Mouse (Mus musculus): ENCODE data around the gene Gclc. TPM values are rescaled to one million over a fixed set of nuclear protein-coding genes. Genes with fewer than 3 reads are reported as not detected.

The Gclc gene
- polyA plus RNA-seq, 1 experiment from 2014 or later: 44.6 TPM

DNA sequence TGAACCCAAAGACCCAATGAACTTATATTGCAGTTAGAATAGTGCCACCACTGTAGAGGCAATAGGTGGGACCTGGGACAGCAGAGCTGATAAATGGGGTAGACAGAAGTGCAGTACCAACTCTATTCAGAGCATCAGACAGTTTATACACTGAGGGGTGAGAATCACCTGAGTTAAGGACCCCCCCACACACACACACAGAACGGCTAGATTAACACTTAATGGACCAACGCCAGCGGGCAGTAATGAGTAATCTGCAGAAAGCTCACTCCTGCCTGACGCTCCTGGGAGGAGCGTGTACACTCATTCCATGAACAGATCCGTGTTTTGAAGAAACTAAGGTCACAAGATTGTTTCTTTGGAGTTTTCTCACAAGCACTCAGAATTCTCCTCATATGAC lies 5.4 kb downstream of the Gclc start:
- WGBS: 59% methylated on average over 6 of the region's 6 CpGs
- Histone ChIP-seq H3K4me1 (replicated peaks; ENCODE audit: insufficient read depth, low read length) (0 out of 2 replicates have a peak, but pooled peaks cover 2% of the 10 kb centered on the region), H3K9me3 (replicated peaks; ENCODE audit: low read length) (no peaks in the 10 kb centered on the region), H3K36me3 (ENCODE audit: insufficient read depth, low read length) (0 out of 2 replicates have a peak, but pooled peaks cover 11% of the 10 kb centered on the region), H3K4me3 (replicated peaks; ENCODE audit: low read depth, low read length) (no peak overlapping the region), H3K4me2 (ENCODE audit: low read length) (no peak overlapping the region), H3K9ac (ENCODE audit: low read depth, low read length) (no peak overlapping the region), H3K27ac (no peak overlapping the region), H3K27me3 (ENCODE audit: insufficient read depth, low read length) (no peaks in the 10 kb centered on the region)
- TF ChIP-seq CTCF (IDR thresholded peaks at IDR 0.05; ENCODE audit: low read depth): peak; percentile 17; the same call in 1 of the 2 replicates
- no peak for ATAC-seq (replicated peaks; ENCODE audit: low FRiP score, low read depth)
- DNase-seq (ENCODE audit: low spot score): no peak

DNA sequence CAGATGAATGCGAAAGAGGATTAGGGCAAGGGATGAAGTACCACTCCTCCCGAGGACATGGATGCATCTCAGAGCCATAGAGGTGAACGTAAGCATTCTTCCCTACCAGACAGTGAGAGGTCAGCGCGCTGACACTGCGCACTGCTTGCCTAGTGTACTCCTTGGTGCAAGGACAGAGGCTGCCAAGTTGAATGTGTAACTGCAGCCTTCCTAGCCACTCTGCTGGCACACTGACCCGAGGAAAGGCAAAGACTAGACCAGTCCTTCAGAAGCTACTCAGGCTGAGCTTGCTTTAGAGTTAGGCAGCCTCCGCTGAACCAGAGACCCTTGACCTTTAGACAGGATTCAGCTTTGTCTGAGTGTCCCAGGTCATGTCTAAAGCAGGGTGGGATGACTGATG lies 11.9 kb downstream of the Gclc start:
- Histone ChIP-seq H3K4me2 (ENCODE audit: low read length) (no peak overlapping the region), H3K9me3 (replicated peaks; ENCODE audit: low read length) (no peaks in the 10 kb centered on the region), H3K4me1 (replicated peaks; ENCODE audit: insufficient read depth, low read length) (no peaks in the 10 kb centered on the region), H3K9ac (ENCODE audit: low read depth, low read length) (no peak overlapping the region), H3K27ac (no peak overlapping the region), H3K4me3 (replicated peaks; ENCODE audit: low read depth, low read length) (no peak overlapping the region), H3K27me3 (ENCODE audit: insufficient read depth, low read length) (no peaks in the 10 kb centered on the region), H3K36me3 (ENCODE audit: insufficient read depth, low read length) (0 out of 2 replicates have a peak, but pooled peaks cover 11% of the 10 kb centered on the region)
- 78% methylated on average over 8 of the region's 8 CpGs for WGBS
- ATAC-seq (replicated peaks; ENCODE audit: low FRiP score, low read depth): no peak
- no peak for TF ChIP-seq CTCF (IDR thresholded peaks at IDR 0.05; ENCODE audit: low read depth)
- DNase-seq (ENCODE audit: low spot score): no peak

DNA sequence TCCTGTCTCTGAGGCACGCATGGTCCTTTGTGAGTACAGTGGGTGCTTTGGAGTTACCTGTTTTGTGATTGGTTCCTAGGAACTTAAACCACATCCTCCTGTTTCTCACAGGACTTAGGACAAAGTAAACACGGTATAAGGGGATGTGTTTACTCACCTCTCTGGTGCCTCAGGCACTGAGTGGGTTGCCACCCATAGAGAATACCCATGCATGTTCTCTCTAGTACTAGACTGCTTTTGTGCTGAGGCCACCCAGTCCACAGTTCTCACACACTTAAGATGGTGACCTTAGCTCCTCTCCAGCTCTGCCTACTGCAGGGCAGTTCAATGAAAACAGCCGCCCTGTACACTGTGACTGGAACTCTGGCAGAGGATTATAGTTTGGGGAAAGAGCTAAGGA lies 12.4 kb downstream of the Gclc start:
- no peaks in the 10 kb centered on the region for H3K27me3 ChIP-seq (ENCODE audit: insufficient read depth, low read length)
- H3K27ac ChIP-seq: no peak overlapping the region
- no peaks in the 10 kb centered on the region; the same call in 1 of the 2 replicates for H3K4me1 ChIP-seq (replicated peaks; ENCODE audit: insufficient read depth, low read length)
- no peak overlapping the region for H3K9ac ChIP-seq (ENCODE audit: low read depth, low read length)
- 0 out of 2 replicates have a peak, but pooled peaks cover 11% of the 10 kb centered on the region for H3K36me3 ChIP-seq (ENCODE audit: insufficient read depth, low read length)
- ATAC-seq (replicated peaks; ENCODE audit: low FRiP score, low read depth): no peak
- H3K4me2 ChIP-seq (ENCODE audit: low read length): no peak overlapping the region
- no peaks in the 10 kb centered on the region for H3K9me3 ChIP-seq (replicated peaks; ENCODE audit: low read length)
- TF ChIP-seq CTCF (IDR thresholded peaks at IDR 0.05; ENCODE audit: low read depth): no peak
- no peak for DNase-seq (ENCODE audit: low spot score)
- 73% methylated on average over 3 of the region's 3 CpGs for WGBS
- no peak overlapping the region for H3K4me3 ChIP-seq (replicated peaks; ENCODE audit: low read depth, low read length)

DNA sequence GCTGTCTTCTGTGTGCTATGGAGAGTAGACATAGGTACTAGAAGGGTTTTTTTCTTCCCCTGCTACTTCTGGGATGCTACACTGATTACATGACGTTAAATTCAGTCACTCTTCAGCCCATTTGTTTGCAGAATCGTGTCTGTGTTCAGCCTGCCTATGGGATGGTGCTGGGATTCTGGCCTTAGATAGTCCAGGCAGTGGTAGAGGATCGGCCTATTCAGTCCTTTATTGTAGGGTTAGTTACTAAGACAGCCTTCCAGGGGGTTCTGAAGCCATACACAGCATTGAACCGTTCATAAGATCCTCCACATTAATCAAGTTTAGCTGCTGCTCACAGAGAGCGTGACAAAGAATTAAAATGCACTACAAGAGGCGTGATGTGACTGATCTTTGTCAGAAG lies 16.6 kb downstream of the Gclc start:
- no peak for DNase-seq (ENCODE audit: low spot score)
- H3K27me3 ChIP-seq (ENCODE audit: insufficient read depth, low read length): no peaks in the 10 kb centered on the region
- peak overlapping the region; percentile 52 for H3K27ac ChIP-seq
- H3K9ac ChIP-seq (ENCODE audit: low read depth, low read length): no peak overlapping the region
- no peak overlapping the region for H3K4me2 ChIP-seq (ENCODE audit: low read length)
- no peaks in the 10 kb centered on the region for H3K9me3 ChIP-seq (replicated peaks; ENCODE audit: low read length)
- no peak overlapping the region for H3K4me3 ChIP-seq (replicated peaks; ENCODE audit: low read depth, low read length)
- H3K36me3 ChIP-seq (ENCODE audit: insufficient read depth, low read length): no peaks in the 10 kb centered on the region
- ATAC-seq (replicated peaks; ENCODE audit: low FRiP score, low read depth): no peak
- 72% methylated on average over 6 of the region's 6 CpGs for WGBS
- no peaks in the 10 kb centered on the region; the same call in 1 of the 2 replicates for H3K4me1 ChIP-seq (replicated peaks; ENCODE audit: insufficient read depth, low read length)
- no peak for TF ChIP-seq CTCF (IDR thresholded peaks at IDR 0.05; ENCODE audit: low read depth)

DNA sequence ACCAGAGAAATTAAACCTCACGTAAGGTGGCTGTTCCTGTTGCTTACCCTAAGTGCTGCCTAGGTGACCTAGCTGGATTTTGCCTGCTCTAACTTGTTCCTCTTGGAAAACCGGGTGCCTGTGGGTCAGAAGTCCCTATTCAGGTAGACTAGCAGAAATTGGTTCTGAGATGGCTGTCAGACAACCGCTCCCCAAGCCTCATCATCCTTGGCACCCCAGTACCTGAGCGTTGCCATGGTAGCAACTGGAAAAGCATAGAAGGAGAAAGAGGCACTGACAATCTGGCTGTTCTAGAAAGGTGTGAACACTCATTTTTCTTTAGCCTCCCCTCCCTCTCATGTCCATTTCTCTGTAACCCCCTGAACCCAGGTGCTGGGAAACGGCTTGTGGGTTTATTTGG lies 17.0 kb downstream of the Gclc start:
- Histone ChIP-seq H3K9me3 (replicated peaks; ENCODE audit: low read length) (no peaks in the 10 kb centered on the region), H3K4me3 (replicated peaks; ENCODE audit: low read depth, low read length) (no peak overlapping the region), H3K4me1 (replicated peaks; ENCODE audit: insufficient read depth, low read length) (no peaks in the 10 kb centered on the region; the same call in 1 of the 2 replicates), H3K4me2 (ENCODE audit: low read length) (no peak overlapping the region), H3K27me3 (ENCODE audit: insufficient read depth, low read length) (no peaks in the 10 kb centered on the region), H3K27ac (no peak overlapping the region), H3K36me3 (ENCODE audit: insufficient read depth, low read length) (peaks cover 3% of the 10 kb centered on the region; the same call in 1 of the 2 replicates), H3K9ac (ENCODE audit: low read depth, low read length) (no peak overlapping the region)
- WGBS: 81% methylated on average over 5 of the region's 5 CpGs
- no peak for ATAC-seq (replicated peaks; ENCODE audit: low FRiP score, low read depth)
- TF ChIP-seq CTCF (IDR thresholded peaks at IDR 0.05; ENCODE audit: low read depth): no peak
- DNase-seq (ENCODE audit: low spot score): no peak

DNA sequence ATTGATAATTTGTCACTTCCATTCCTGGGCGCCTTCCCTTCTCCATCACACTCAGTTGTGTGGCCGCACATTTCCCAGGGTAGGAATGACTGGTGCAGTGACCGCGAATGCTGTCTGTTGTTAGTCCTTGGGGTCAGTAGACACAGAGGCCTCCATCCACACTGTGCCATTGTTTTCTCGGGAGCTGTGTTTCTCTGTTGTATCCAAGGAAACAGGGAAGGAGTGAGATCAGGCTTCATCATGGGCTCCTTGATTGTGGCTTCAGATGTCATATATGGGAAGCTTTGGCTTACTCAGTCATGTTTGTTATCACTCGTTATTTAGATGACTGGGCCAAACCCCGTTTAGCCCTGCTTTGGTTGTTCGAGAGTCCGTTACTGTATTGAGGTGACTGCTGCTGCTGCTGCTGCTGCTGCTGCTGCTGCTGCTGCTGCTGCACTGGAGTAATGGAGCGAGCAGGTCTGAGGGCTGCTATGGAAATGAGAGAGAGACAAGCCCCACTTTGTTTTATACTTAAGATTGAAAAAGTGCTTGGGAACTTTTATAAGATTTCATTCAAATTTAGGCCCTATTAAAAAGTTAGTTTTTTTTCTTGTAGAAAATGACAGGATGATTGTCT lies 17.5 kb downstream of the Gclc start:
- Histone ChIP-seq H3K4me2 (ENCODE audit: low read length) (no peak overlapping the region), H3K9me3 (replicated peaks; ENCODE audit: low read length) (no peaks in the 10 kb centered on the region), H3K27me3 (ENCODE audit: insufficient read depth, low read length) (no peaks in the 10 kb centered on the region), H3K36me3 (ENCODE audit: insufficient read depth, low read length) (peaks cover 7% of the 10 kb centered on the region; the same call in 1 of the 2 replicates), H3K9ac (ENCODE audit: low read depth, low read length) (no peak overlapping the region), H3K4me1 (replicated peaks; ENCODE audit: insufficient read depth, low read length) (no peaks in the 10 kb centered on the region; the same call in 1 of the 2 replicates), H3K27ac (no peak overlapping the region), H3K4me3 (replicated peaks; ENCODE audit: low read depth, low read length) (no peak overlapping the region)
- TF ChIP-seq CTCF (IDR thresholded peaks at IDR 0.05; ENCODE audit: low read depth): no peak
- 70% methylated on average over 10 of the region's 10 CpGs for WGBS
- ATAC-seq (replicated peaks; ENCODE audit: low FRiP score, low read depth) (no peak), DNase-seq (ENCODE audit: low spot score) (no peak)
